Mouse (Mus musculus) forebrain, embryonic 15.5 days (tissue): ENCODE data around the gene Podxl2. TPM values are rescaled to one million over a fixed set of nuclear protein-coding genes. Genes with fewer than 3 reads are reported as not detected.

Source experiments
- ATAC-seq: fragments of 200-750 bp; cut with Nextera tagmentation; replicated peaks from 2 replicates; pipeline ENCODE4 v1.8.0; 2017; ENCODE audit warnings: mild to moderate bottlenecking, moderate TSS enrichment, moderate library complexity
- H3K27ac ChIP-seq: fragments of 300-500 bp; sonication (generic); replicated peaks from 2 replicates; pipeline ENCODE4 v1.5.1; 2015; ENCODE audit warnings: mild to moderate bottlenecking, inconsistent platforms
- H3K27me3 ChIP-seq: fragments of 300-500 bp; sonication (generic); 2 replicates; pipeline ENCODE4 v1.6.1; 2015; ENCODE audit warnings: inconsistent platforms
- H3K36me3 ChIP-seq: fragments of 300-500 bp; sonication (generic); 2 replicates; pipeline ENCODE4 v1.6.1; 2015; ENCODE audit warnings: mild to moderate bottlenecking, inconsistent platforms
- H3K4me1 ChIP-seq: fragments of 300-500 bp; sonication (generic); 2 replicates; pipeline ENCODE4 v1.6.1; 2015; ENCODE audit warnings: inconsistent platforms
- H3K4me2 ChIP-seq: fragments of 300-500 bp; sonication (generic); replicated peaks from 2 replicates; pipeline ENCODE4 v1.6.1; 2015; ENCODE audit warnings: mild to moderate bottlenecking, inconsistent platforms
- H3K4me3 ChIP-seq: fragments of 300-500 bp; sonication (generic); 2 replicates; pipeline ENCODE4 v1.5.1; 2015; ENCODE audit warnings: mild to moderate bottlenecking, inconsistent platforms
- H3K9ac ChIP-seq: fragments of 300-500 bp; sonication (generic); replicated peaks from 2 replicates; pipeline ENCODE4 v1.6.1; 2015; ENCODE audit warnings: mild to moderate bottlenecking, inconsistent platforms
- H3K9me3 ChIP-seq: fragments of 300-500 bp; sonication (generic); 2 replicates; pipeline ENCODE4 v1.6.1; 2016; ENCODE audit warnings: inconsistent platforms
- WGBS: fragments of 180-500 bp; shearing (Covaris S2); methylation state at CpG from one replicate; pipeline ENCODE4 v1.1.7; 2015; ENCODE audit warnings: mixed read lengths; 5-methylcytosine and 5-hydroxymethylcytosine counted together
- polyA plus RNA-seq: library from polyadenylated mRNA; unstranded; fragments of >200 nt; fragmentation: Nextera tagmentation; extraction: Ambion mirVana; gene quantifications from 2 replicates; pipeline ENCODE4 v1.2.1, GENCODE M21; 2015

Gene Podxl2
- 590 and 608 TPM in 2 replicates for polyA plus RNA-seq

- Histone ChIP-seq H3K4me3 (peak within 1 kb of the TSS; percentile 94), H3K9ac (peak within 1 kb of the TSS; percentile 95), H3K27me3 (no peaks in the 10 kb centered on the region), H3K4me2 (peak within 1 kb of the TSS; percentile 75), H3K4me1 (peaks cover 40% of the 10 kb centered on the region), H3K27ac (peak within 1 kb of the TSS; percentile 96), H3K9me3 (no peaks in the 10 kb centered on the region), H3K36me3 (no peaks in the 10 kb centered on the region)
- WGBS = 5% methylated on average over 54 of the region's 63 CpGs
- peak; percentile 71 for ATAC-seq
Observed at GRCm38 (mm10) chr6:88874868-88875508, at the start of gene Podxl2. Podxl2 (minus strand) TSS chr6:88875044.

DNA sequence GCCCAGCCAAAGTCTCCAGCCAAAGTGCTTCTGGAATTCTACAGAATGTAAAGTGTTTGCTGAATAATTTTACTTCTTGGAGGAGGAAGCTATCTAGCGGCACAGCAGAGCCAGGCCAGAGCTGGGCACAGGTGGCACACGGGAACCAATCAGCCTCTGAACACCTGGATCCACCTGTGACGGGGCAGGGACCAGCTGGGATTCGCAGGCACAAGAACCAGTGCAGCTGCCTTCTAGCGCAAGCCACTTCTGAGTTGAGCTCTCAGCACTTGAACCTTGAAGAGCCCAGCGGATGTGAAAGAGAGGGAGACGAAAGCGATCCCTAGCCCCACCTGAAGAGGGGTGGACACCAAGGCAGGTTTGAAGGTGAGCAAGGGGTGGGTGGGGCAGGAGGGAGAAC, 44.0 kb upstream of the Podxl2 start:
- H3K36me3 ChIP-seq = no peaks in the 10 kb centered on the region
- no peak overlapping the region for H3K27ac ChIP-seq
- no peak overlapping the region for H3K4me2 ChIP-seq
- 72% methylated on average over 8 of the region's 8 CpGs for WGBS
- ATAC-seq = no peak
- no peaks in the 10 kb centered on the region for H3K27me3 ChIP-seq
- H3K4me1 ChIP-seq = no peaks in the 10 kb centered on the region
- no peak overlapping the region for H3K4me3 ChIP-seq
- H3K9me3 ChIP-seq = no peaks in the 10 kb centered on the region
- H3K9ac ChIP-seq = no peak overlapping the region

GRCm38 (mm10) chr6:88916153-88916552, 41.3 kb upstream of the Podxl2 start:
- Histone ChIP-seq H3K27ac (no peak overlapping the region), H3K9me3 (no peaks in the 10 kb centered on the region), H3K4me3 (no peak overlapping the region), H3K36me3 (no peaks in the 10 kb centered on the region; the same call in 1 of the 2 replicates), H3K27me3 (no peaks in the 10 kb centered on the region), H3K9ac (no peak overlapping the region), H3K4me2 (no peak overlapping the region), H3K4me1 (no peaks in the 10 kb centered on the region)
- 67% methylated on average over 1 of the region's 1 CpGs for WGBS
- ATAC-seq = 0 out of 2 replicates have a peak, but pooled peaks have one; percentile 17

DNA sequence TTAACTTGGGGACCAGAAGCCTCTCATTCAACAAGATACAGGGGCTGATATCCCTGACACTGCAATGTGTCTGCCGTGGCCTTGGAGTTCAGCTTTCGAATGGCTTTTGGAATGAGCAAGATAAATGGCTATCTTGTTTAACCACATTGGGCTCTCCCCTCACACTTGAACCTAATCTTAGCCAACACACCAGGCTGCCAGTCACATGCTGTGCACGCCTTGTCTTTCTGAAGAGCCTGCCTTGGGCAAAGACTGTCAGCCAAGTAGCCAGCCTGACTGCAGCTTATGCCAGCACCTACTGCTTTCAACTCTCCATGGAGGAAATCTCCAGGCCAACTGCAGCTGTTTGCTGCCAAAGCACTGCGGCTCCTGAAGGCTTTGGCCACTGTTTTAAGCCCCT, 40.7 kb upstream of the Podxl2 start:
- 74% methylated on average over 4 of the region's 4 CpGs for WGBS
- H3K27ac ChIP-seq = no peak overlapping the region
- no peaks in the 10 kb centered on the region for H3K9me3 ChIP-seq
- no peaks in the 10 kb centered on the region for H3K27me3 ChIP-seq
- H3K4me1 ChIP-seq = no peaks in the 10 kb centered on the region
- ATAC-seq = no peak
- H3K4me2 ChIP-seq = no peak overlapping the region
- H3K9ac ChIP-seq = no peak overlapping the region
- no peak overlapping the region for H3K4me3 ChIP-seq
- H3K36me3 ChIP-seq = no peaks in the 10 kb centered on the region; the same call in 1 of the 2 replicates

- Histone ChIP-seq H3K9me3 (no peaks in the 10 kb centered on the region), H3K36me3 (peaks cover 1% of the 10 kb centered on the region; the same call in 1 of the 2 replicates), H3K27me3 (no peaks in the 10 kb centered on the region), H3K4me3 (no peak overlapping the region), H3K27ac (no peak overlapping the region), H3K4me1 (no peaks in the 10 kb centered on the region), H3K4me2 (no peak overlapping the region), H3K9ac (no peak overlapping the region)
- 73% methylated on average over 5 of the region's 5 CpGs for WGBS
- ATAC-seq = no peak
Observed at GRCm38 (mm10) chr6:88914799-88915198, 40.0 kb upstream of the Podxl2 start.

GRCm38 (mm10) chr6:88913440-88913839, 38.6 kb upstream of the Podxl2 start:
- ATAC-seq = no peak
- Histone ChIP-seq H3K27me3 (no peaks in the 10 kb centered on the region), H3K4me2 (no peak overlapping the region), H3K9ac (no peak overlapping the region), H3K36me3 (peaks cover 3% of the 10 kb centered on the region; the same call in 1 of the 2 replicates), H3K4me1 (no peaks in the 10 kb centered on the region), H3K4me3 (no peak overlapping the region), H3K27ac (no peak overlapping the region), H3K9me3 (no peaks in the 10 kb centered on the region)

- H3K36me3 ChIP-seq = peaks cover 3% of the 10 kb centered on the region; the same call in 1 of the 2 replicates
- no peaks in the 10 kb centered on the region for H3K9me3 ChIP-seq
- H3K4me2 ChIP-seq = no peak overlapping the region
- no peak for ATAC-seq
- H3K4me1 ChIP-seq = no peaks in the 10 kb centered on the region
- H3K4me3 ChIP-seq = no peak overlapping the region
- H3K27ac ChIP-seq = no peak overlapping the region
- 78% methylated on average over 4 of the region's 4 CpGs for WGBS
- no peak overlapping the region for H3K9ac ChIP-seq
- H3K27me3 ChIP-seq = no peaks in the 10 kb centered on the region
Observed at GRCm38 (mm10) chr6:88913022-88913421, 38.2 kb upstream of the Podxl2 start.

DNA sequence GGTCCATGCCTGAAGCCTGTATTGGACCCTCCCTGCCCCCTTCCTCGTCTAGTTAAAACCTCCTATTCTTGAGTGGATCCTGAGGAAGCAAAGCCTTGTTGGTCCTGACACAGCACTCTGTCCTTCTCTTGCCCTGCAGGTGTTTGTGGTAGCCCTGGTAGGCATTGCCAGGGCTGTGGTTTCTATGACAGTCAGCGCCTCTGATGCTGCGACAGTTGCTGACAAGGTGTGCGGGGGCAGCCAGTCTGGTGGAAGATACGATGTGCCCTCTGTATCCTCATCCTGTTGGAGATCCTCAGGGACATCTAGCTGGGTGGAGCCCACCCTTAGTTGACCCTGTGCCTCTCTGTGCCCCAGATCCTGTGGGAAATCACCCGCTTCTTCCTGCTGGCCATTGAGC, 34.3 kb upstream of the Podxl2 start:
- H3K9me3 ChIP-seq = no peaks in the 10 kb centered on the region
- no peak overlapping the region for H3K9ac ChIP-seq
- 90% methylated on average over 6 of the region's 6 CpGs for WGBS
- peaks cover 3% of the 10 kb centered on the region; the same call in 1 of the 2 replicates for H3K36me3 ChIP-seq
- no peak overlapping the region for H3K27ac ChIP-seq
- peaks cover 5% of the 10 kb centered on the region; the same call in 1 of the 2 replicates for H3K4me1 ChIP-seq
- ATAC-seq = no peak
- no peaks in the 10 kb centered on the region for H3K27me3 ChIP-seq
- no peak overlapping the region for H3K4me3 ChIP-seq
- no peak overlapping the region for H3K4me2 ChIP-seq

GRCm38 (mm10) chr6:88906369-88907108, 31.7 kb upstream of the Podxl2 start:
- Histone ChIP-seq H3K36me3 (peaks cover 3% of the 10 kb centered on the region; the same call in 1 of the 2 replicates), H3K27me3 (no peaks in the 10 kb centered on the region), H3K4me3 (no peak overlapping the region), H3K9me3 (no peaks in the 10 kb centered on the region), H3K9ac (no peak overlapping the region), H3K27ac (no peak overlapping the region), H3K4me1 (peaks cover 25% of the 10 kb centered on the region), H3K4me2 (peak overlapping the region; percentile 1; the same call in 1 of the 2 replicates)
- ATAC-seq = peak; percentile 20; the same call in 1 of the 2 replicates
- 20% methylated on average over 16 of the region's 16 CpGs for WGBS

DNA sequence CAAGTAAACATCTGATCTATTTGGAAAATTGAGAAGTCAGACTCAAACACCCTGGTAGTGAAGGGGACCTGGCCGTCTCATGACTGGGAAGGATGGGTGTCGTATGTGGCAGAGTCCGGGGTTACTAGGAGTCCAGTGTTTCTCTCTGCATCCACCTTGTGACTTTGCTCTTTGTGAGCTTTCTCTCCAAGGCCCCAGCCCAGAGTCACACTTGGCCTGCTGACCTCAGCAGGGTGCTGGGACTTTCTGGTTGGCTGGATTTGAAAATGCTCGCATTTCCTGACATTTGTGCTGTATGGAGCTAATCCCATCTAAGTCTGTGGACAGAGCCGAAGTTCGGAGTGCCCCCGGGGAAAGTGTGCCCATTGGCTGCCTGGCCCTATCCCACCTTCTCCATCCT, 30.2 kb upstream of the Podxl2 start:
- H3K4me2 ChIP-seq = no peak overlapping the region
- H3K27me3 ChIP-seq = no peaks in the 10 kb centered on the region
- H3K27ac ChIP-seq = no peak overlapping the region
- H3K9ac ChIP-seq = no peak overlapping the region
- H3K36me3 ChIP-seq = 0 out of 2 replicates have a peak, but pooled peaks cover 3% of the 10 kb centered on the region
- no peak for ATAC-seq
- no peak overlapping the region for H3K4me3 ChIP-seq
- H3K9me3 ChIP-seq = no peaks in the 10 kb centered on the region
- peaks cover 29% of the 10 kb centered on the region for H3K4me1 ChIP-seq
- 72% methylated on average over 7 of the region's 7 CpGs for WGBS

DNA sequence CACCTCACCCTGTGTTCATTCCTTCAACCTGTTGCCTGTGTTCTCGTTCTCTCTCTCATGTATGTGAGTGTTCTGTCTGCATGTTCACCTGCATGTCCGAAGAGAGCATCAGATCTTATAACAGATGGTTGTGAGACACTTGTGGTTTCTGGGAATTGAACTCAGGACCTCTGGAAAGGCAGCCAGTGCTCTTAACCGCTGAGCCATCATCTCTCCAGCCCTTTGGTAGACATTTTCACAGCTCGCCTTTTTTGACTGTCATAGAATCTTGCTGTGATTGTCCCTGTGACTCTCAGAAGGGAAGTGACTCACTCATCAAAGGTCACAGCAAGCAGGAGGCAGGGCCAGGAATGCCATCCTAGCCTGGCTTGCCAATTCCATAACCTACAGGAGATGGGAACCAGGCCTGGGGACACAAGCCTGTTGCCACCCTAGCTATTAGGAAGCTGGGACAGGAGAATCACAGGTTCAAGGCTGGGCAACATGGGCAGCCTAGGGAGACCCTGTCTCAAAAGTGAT, 29.7 kb upstream of the Podxl2 start:
- H3K9me3 ChIP-seq = no peaks in the 10 kb centered on the region
- ATAC-seq = no peak
- H3K36me3 ChIP-seq = no peaks in the 10 kb centered on the region
- H3K27ac ChIP-seq = no peak overlapping the region
- H3K4me2 ChIP-seq = no peak overlapping the region
- H3K9ac ChIP-seq = no peak overlapping the region
- 94% methylated on average over 4 of the region's 4 CpGs for WGBS
- no peaks in the 10 kb centered on the region for H3K27me3 ChIP-seq
- H3K4me1 ChIP-seq = peaks cover 29% of the 10 kb centered on the region
- no peak overlapping the region for H3K4me3 ChIP-seq

DNA sequence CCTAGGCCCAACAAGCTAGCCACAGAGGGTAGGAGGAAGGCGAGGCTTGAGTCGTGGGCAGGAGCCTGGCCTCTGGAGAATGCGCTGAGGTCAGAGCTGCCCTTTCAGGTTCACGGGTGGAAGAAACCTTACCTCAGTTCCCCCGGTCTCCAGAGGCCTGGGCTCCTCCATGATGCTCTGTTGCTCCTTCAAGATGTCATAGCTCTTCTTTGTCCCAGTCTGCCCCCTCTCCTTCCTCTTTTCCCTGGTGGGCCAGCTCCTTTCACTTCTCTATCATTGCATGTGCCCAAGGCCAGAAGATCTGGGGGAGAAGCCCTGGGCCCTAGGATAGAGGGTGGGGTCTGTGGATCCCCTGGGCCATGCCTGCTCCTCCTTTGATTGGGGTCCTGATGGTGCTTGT, 28.9 kb upstream of the Podxl2 start:
- no peaks in the 10 kb centered on the region for H3K9me3 ChIP-seq
- no peak for ATAC-seq
- peak overlapping the region; percentile 85 for H3K9ac ChIP-seq
- WGBS = 89% methylated on average over 5 of the region's 5 CpGs
- peak overlapping the region; percentile 97 for H3K4me2 ChIP-seq
- H3K27ac ChIP-seq = no peak overlapping the region
- H3K27me3 ChIP-seq = no peaks in the 10 kb centered on the region
- no peak overlapping the region; the same call in 1 of the 2 replicates for H3K4me3 ChIP-seq
- H3K4me1 ChIP-seq = peaks cover 29% of the 10 kb centered on the region
- H3K36me3 ChIP-seq = no peaks in the 10 kb centered on the region
